Mouse (Mus musculus): Measurements from ENCODE around the gene Chordc1. TPM values are rescaled to one million over a fixed set of nuclear protein-coding genes. Genes with fewer than 3 reads are reported as not detected.

Chordc1 gene
- polyA plus RNA-seq (2015; fragmentation: Nextera tagmentation; extraction: Ambion mirVana) = 36.1 and 40.9 TPM in 2 replicates

DNA sequence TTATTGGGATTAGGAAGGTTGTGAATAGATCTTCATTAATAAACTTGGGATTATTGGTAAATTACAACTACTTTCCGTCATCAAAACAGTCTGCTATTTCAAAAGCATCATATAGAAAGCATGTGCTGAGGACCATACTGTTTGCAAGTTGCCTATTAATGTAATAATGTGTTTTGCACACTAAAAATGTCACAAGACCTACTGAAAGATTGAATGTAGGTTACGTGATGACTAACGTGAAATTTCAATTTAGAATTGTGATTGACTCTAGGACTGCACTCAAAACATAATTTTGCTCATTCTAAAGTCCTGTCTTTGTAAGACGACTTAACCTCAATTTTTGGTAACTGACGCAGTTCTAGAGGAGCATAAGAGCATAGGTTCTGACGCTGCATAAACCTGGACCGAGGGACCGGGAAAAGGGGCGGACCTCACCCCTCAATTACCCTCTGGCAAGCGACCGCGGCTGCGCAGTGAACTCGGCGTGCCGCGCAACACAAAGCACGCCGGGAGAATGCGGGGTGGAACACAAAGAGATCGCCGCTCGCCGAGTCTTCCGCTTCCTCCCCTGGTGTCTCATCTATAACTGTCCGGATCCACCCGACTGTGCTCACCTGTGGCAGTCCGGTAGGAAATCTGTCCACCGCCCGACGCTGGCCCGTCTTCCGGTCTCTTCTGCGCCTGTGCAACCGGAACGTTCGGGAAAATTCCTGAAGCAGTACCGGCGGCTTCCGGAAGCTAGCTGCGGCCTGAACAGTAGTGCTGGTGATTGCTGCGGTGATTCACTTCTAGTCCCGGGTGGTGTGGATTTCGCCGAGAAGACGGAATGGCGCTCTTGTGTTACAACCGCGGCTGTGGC lies at the start of gene Chordc1:
TSS of gene Chordc1 (plus strand) at position 555 of the 859 bp plus-strand sequence.

Other genes with a start within 250 kb of the Chordc1 start
- gene Naalad2, start 110.9 kb downstream of the Chordc1 start, polyA plus RNA-seq (2015; fragmentation: Nextera tagmentation; extraction: Ambion mirVana) = 3.8 and 4.6 TPM in 2 replicates
- gene Ubtfl1, start 112.3 kb downstream of the Chordc1 start, polyA plus RNA-seq (2015; fragmentation: Nextera tagmentation; extraction: Ambion mirVana) = not detected in 2 replicates
- not detected in 2 replicates for gene Mbd3l2, start 138.5 kb downstream of the Chordc1 start, polyA plus RNA-seq (2015; fragmentation: Nextera tagmentation; extraction: Ambion mirVana)
- 0.87 and 1.2 TPM in 2 replicates for gene Zfp558, start 186.1 kb downstream of the Chordc1 start, polyA plus RNA-seq (2015; fragmentation: Nextera tagmentation; extraction: Ambion mirVana)
- not detected in 2 replicates for gene Mbd3l1, start 186.2 kb downstream of the Chordc1 start, polyA plus RNA-seq (2015; fragmentation: Nextera tagmentation; extraction: Ambion mirVana)